Mouse (Mus musculus) urinary bladder, postnatal 0 days (tissue): ENCODE measurements around the gene Tex26. TPM values are rescaled to one million over a fixed set of nuclear protein-coding genes. Genes with fewer than 3 reads are reported as not detected.

Experiments
- polyA plus RNA-seq: library from polyadenylated mRNA; unstranded; fragments of >200 nt; fragmentation: Nextera tagmentation; extraction: Ambion mirVana; gene quantifications from 2 replicates; pipeline ENCODE4 v1.2.1, GENCODE M21; 2015

Gene Tex26
- 0.40 and 0.64 TPM in 2 replicates for polyA plus RNA-seq

GRCm38 (mm10) chr5:149439531-149440179, at the start of gene Tex26:
Tex26 (plus strand) TSS chr5:149439660.

GRCm38 (mm10) chr5:149411509-149412193, 27.8 kb upstream of the Tex26 start, which contains the start of gene Medag:
Medag (plus strand) TSS chr5:149411749.

Other genes starting within 250 kb of the Tex26 start
- gene Alox5ap, start 174.9 kb upstream of the Tex26 start, polyA plus RNA-seq, result 34.5 and 113 TPM in 2 replicates
- 11.4 and 12.7 TPM in 2 replicates for gene Medag, start 27.9 kb upstream of the Tex26 start, polyA plus RNA-seq
- gene Wdr95, start 89.0 kb downstream of the Tex26 start, polyA plus RNA-seq, result 0.16 and 0.21 TPM in 2 replicates
- 15.0 and 18.9 TPM in 2 replicates for gene Hsph1, start 196.7 kb downstream of the Tex26 start, polyA plus RNA-seq
- 7.2 and 8.7 TPM in 2 replicates for gene B3glct, start 238.6 kb downstream of the Tex26 start, polyA plus RNA-seq